Mouse (Mus musculus) hindbrain, embryonic 13.5 days (tissue): ENCODE measurements at regions not wholly inside any gene's neighbourhood (a gene's known extent, or its start where the extent isn't known, plus 50 kb on each side); places are given as distances from the start of the nearest gene placed in this dataset.
"Not testable (repeated sequence)": the region's sequence is repeated elsewhere in the genome, so short reads cannot be mapped to it uniquely, and the experiment has no call there.

Source experiments
- ATAC-seq: fragments of 200-750 bp; cut with Nextera tagmentation; 2 replicates; pipeline ENCODE4 v1.8.0; 2017; ENCODE audit warnings: moderate TSS enrichment; ENCODE audit not compliant: low FRiP score
- H3K27ac ChIP-seq: fragments of 300-500 bp; sonication (generic); 2 replicates; pipeline ENCODE4 v1.5.1; 2015; ENCODE audit warnings: inconsistent platforms, mild to moderate bottlenecking, moderate library complexity
- H3K27me3 ChIP-seq: fragments of 300-500 bp; sonication (generic); 2 replicates; pipeline ENCODE4 v1.6.1; 2015; ENCODE audit warnings: mild to moderate bottlenecking, inconsistent platforms
- H3K36me3 ChIP-seq: fragments of 300-500 bp; sonication (generic); 2 replicates; pipeline ENCODE4 v1.6.1; 2015; ENCODE audit warnings: mild to moderate bottlenecking, inconsistent platforms
- H3K4me1 ChIP-seq: fragments of 300-500 bp; sonication (generic); replicated peaks from 2 replicates; pipeline ENCODE4 v1.6.1; 2015; ENCODE audit warnings: inconsistent platforms
- H3K4me2 ChIP-seq: fragments of 300-500 bp; sonication (generic); 2 replicates; pipeline ENCODE4 v1.6.1; 2015; ENCODE audit warnings: inconsistent platforms, mild to moderate bottlenecking, moderate library complexity
- H3K4me3 ChIP-seq: fragments of 300-500 bp; sonication (generic); 2 replicates; pipeline ENCODE4 v1.5.1; 2015; ENCODE audit warnings: mild to moderate bottlenecking, inconsistent platforms
- H3K9ac ChIP-seq: fragments of 300-500 bp; sonication (generic); 2 replicates; pipeline ENCODE4 v1.6.1; 2015; ENCODE audit warnings: mild to moderate bottlenecking, inconsistent platforms
- H3K9me3 ChIP-seq: fragments of 300-500 bp; sonication (generic); 2 replicates; pipeline ENCODE4 v1.6.1; 2016; ENCODE audit warnings: inconsistent platforms
- WGBS: fragments of 180-500 bp; shearing (Covaris S2); methylation state at CpG from one replicate; pipeline ENCODE4 v1.1.7; 2015; 5-methylcytosine and 5-hydroxymethylcytosine counted together

- Histone ChIP-seq H3K36me3 (no peaks in the 10 kb centered on the region), H3K9me3 (no peaks in the 10 kb centered on the region), H3K9ac (no peak overlapping the region), H3K27me3 (no peaks in the 10 kb centered on the region), H3K4me3 (no peak overlapping the region), H3K27ac (no peak overlapping the region), H3K4me2 (no peak overlapping the region), H3K4me1 (peaks cover 7% of the 10 kb centered on the region)
- WGBS, result 75% methylated on average over 4 of the region's 4 CpGs
- ATAC-seq, result no peak
Observed at GRCm38 (mm10) chr2:78283605-78284004, 337.4 kb upstream of the Cwc22 start.

GRCm38 (mm10) chr2:78281846-78282245 lies 335.7 kb upstream of the Cwc22 start:
- H3K9me3 ChIP-seq, H3K9ac ChIP-seq, H3K27ac ChIP-seq, H3K4me3 ChIP-seq, H3K36me3 ChIP-seq, ATAC-seq, H3K4me2 ChIP-seq, H3K4me1 ChIP-seq, H3K27me3 ChIP-seq: not testable (repeated sequence)
- 55% methylated on average over 6 of the region's 6 CpGs for WGBS

GRCm38 (mm10) chr2:78280219-78280915 lies 334.2 kb upstream of the Cwc22 start:
- ATAC-seq, result no peak
- no peak overlapping the region for H3K27ac ChIP-seq
- H3K4me3 ChIP-seq, result no peak overlapping the region
- no peaks in the 10 kb centered on the region for H3K36me3 ChIP-seq
- no peaks in the 10 kb centered on the region for H3K9me3 ChIP-seq
- H3K9ac ChIP-seq, result no peak overlapping the region
- H3K4me1 ChIP-seq, result peaks cover 7% of the 10 kb centered on the region
- H3K4me2 ChIP-seq, result no peak overlapping the region
- WGBS, result 86% methylated on average over 5 of the region's 5 CpGs
- no peaks in the 10 kb centered on the region for H3K27me3 ChIP-seq

- 0 out of 2 replicates have a peak, but pooled peaks have one; percentile 17 for ATAC-seq
- H3K4me1 ChIP-seq, result no peaks in the 10 kb centered on the region
- H3K9me3 ChIP-seq, result no peaks in the 10 kb centered on the region
- 75% methylated on average over 5 of the region's 5 CpGs for WGBS
- no peak overlapping the region for H3K9ac ChIP-seq
- no peak overlapping the region for H3K4me2 ChIP-seq
- H3K27me3 ChIP-seq, result no peaks in the 10 kb centered on the region
- H3K36me3 ChIP-seq, result no peaks in the 10 kb centered on the region
- H3K27ac ChIP-seq, result 0 out of 2 replicates have a peak overlapping the region, but pooled peaks have one; percentile 2
- H3K4me3 ChIP-seq, result no peak overlapping the region
Observed at GRCm38 (mm10) chr2:78279382-78280056, 333.3 kb upstream of the Cwc22 start.

GRCm38 (mm10) chr2:78278630-78279029 lies 332.5 kb upstream of the Cwc22 start:
- no peaks in the 10 kb centered on the region for H3K27me3 ChIP-seq
- no peak overlapping the region for H3K4me3 ChIP-seq
- no peaks in the 10 kb centered on the region for H3K4me1 ChIP-seq
- no peak overlapping the region for H3K9ac ChIP-seq
- H3K27ac ChIP-seq, result no peak overlapping the region
- 90% methylated on average over 2 of the region's 2 CpGs for WGBS
- H3K36me3 ChIP-seq, result no peaks in the 10 kb centered on the region
- no peak for ATAC-seq
- no peak overlapping the region for H3K4me2 ChIP-seq
- H3K9me3 ChIP-seq, result no peaks in the 10 kb centered on the region

GRCm38 (mm10) chr2:78277699-78278098 lies 331.5 kb upstream of the Cwc22 start:
- no peaks in the 10 kb centered on the region for H3K36me3 ChIP-seq
- WGBS, result 72% methylated on average over 8 of the region's 8 CpGs
- H3K27ac ChIP-seq, result no peak overlapping the region
- no peak overlapping the region for H3K4me3 ChIP-seq
- no peaks in the 10 kb centered on the region for H3K4me1 ChIP-seq
- no peak overlapping the region for H3K4me2 ChIP-seq
- ATAC-seq, result no peak
- no peaks in the 10 kb centered on the region for H3K27me3 ChIP-seq
- H3K9me3 ChIP-seq, result no peaks in the 10 kb centered on the region
- no peak overlapping the region for H3K9ac ChIP-seq

- H3K4me1 ChIP-seq, result no peaks in the 10 kb centered on the region
- no peaks in the 10 kb centered on the region for H3K36me3 ChIP-seq
- no peak overlapping the region for H3K27ac ChIP-seq
- 87% methylated on average over 5 of the region's 5 CpGs for WGBS
- no peak overlapping the region for H3K4me3 ChIP-seq
- H3K9ac ChIP-seq, result no peak overlapping the region
- no peaks in the 10 kb centered on the region for H3K9me3 ChIP-seq
- no peak for ATAC-seq
- H3K4me2 ChIP-seq, result no peak overlapping the region
- H3K27me3 ChIP-seq, result no peaks in the 10 kb centered on the region
Observed at GRCm38 (mm10) chr2:78274122-78274521, 327.9 kb upstream of the Cwc22 start.

- WGBS, result 90% methylated on average over 4 of the region's 4 CpGs
- H3K9me3 ChIP-seq, result no peaks in the 10 kb centered on the region
- H3K36me3 ChIP-seq, result no peaks in the 10 kb centered on the region
- H3K4me3 ChIP-seq, result no peak overlapping the region
- no peaks in the 10 kb centered on the region for H3K4me1 ChIP-seq
- H3K27me3 ChIP-seq, result no peaks in the 10 kb centered on the region
- H3K27ac ChIP-seq, result no peak overlapping the region
- ATAC-seq, result no peak
- H3K4me2 ChIP-seq, result no peak overlapping the region
- no peak overlapping the region for H3K9ac ChIP-seq
Observed at GRCm38 (mm10) chr2:78268705-78269104, 322.5 kb upstream of the Cwc22 start.

GRCm38 (mm10) chr2:78267527-78268375 lies 321.6 kb upstream of the Cwc22 start:
- WGBS, result 85% methylated on average over 2 of the region's 2 CpGs
- Histone ChIP-seq H3K27me3 (no peaks in the 10 kb centered on the region), H3K36me3 (no peaks in the 10 kb centered on the region), H3K9me3 (no peaks in the 10 kb centered on the region), H3K4me1 (no peaks in the 10 kb centered on the region), H3K27ac (no peak overlapping the region), H3K4me2 (no peak overlapping the region), H3K4me3 (no peak overlapping the region), H3K9ac (no peak overlapping the region)
- no peak for ATAC-seq

- no peak overlapping the region for H3K4me2 ChIP-seq
- no peaks in the 10 kb centered on the region for H3K9me3 ChIP-seq
- no peaks in the 10 kb centered on the region for H3K4me1 ChIP-seq
- no peak overlapping the region for H3K27ac ChIP-seq
- H3K36me3 ChIP-seq, result no peaks in the 10 kb centered on the region
- ATAC-seq, result no peak
- no peaks in the 10 kb centered on the region for H3K27me3 ChIP-seq
- 78% methylated on average over 10 of the region's 10 CpGs for WGBS
- H3K4me3 ChIP-seq, result no peak overlapping the region
- H3K9ac ChIP-seq, result no peak overlapping the region
Observed at GRCm38 (mm10) chr2:78253601-78254097, 307.5 kb upstream of the Cwc22 start.

GRCm38 (mm10) chr2:78246354-78246753 lies 300.2 kb upstream of the Cwc22 start:
- ATAC-seq, result no peak

GRCm38 (mm10) chr2:78240299-78240698 lies 294.1 kb upstream of the Cwc22 start:
- H3K4me2 ChIP-seq, result no peak overlapping the region
- no peak overlapping the region for H3K27ac ChIP-seq
- H3K36me3 ChIP-seq, result no peaks in the 10 kb centered on the region
- no peaks in the 10 kb centered on the region for H3K4me1 ChIP-seq
- H3K9me3 ChIP-seq, result no peaks in the 10 kb centered on the region
- H3K9ac ChIP-seq, result no peak overlapping the region
- no peak overlapping the region for H3K4me3 ChIP-seq
- no peaks in the 10 kb centered on the region for H3K27me3 ChIP-seq
- no peak for ATAC-seq
- WGBS, result 63% methylated on average over 2 of the region's 2 CpGs

More at GRCm38 (mm10) chr2:78246354-78246753, 300.2 kb upstream of the Cwc22 start:
- Histone ChIP-seq H3K27me3 (no peaks in the 10 kb centered on the region), H3K36me3 (no peaks in the 10 kb centered on the region), H3K27ac (no peak overlapping the region), H3K4me2 (no peak overlapping the region), H3K4me1 (no peaks in the 10 kb centered on the region), H3K9me3 (no peaks in the 10 kb centered on the region), H3K9ac (no peak overlapping the region), H3K4me3 (no peak overlapping the region)
- 76% methylated on average over 5 of the region's 5 CpGs for WGBS
